Mouse (Mus musculus) cerebellum, postnatal 14 days (tissue): ENCODE measurements at regions not wholly inside any gene's neighbourhood (a gene's known extent, or its start where the extent isn't known, plus 50 kb on each side); places are given as distances from the start of the nearest gene placed in this dataset.
"Not testable (repeated sequence)": the region's sequence is repeated elsewhere in the genome, so short reads cannot be mapped to it uniquely, and the experiment has no call there.

Source experiments
- DNase-seq, 2 experiments: peaks; one replicate each; pipeline ENCODE4 v3.0.0; 2021; ENCODE audit warnings: mixed read lengths in 2 of 2

DNA sequence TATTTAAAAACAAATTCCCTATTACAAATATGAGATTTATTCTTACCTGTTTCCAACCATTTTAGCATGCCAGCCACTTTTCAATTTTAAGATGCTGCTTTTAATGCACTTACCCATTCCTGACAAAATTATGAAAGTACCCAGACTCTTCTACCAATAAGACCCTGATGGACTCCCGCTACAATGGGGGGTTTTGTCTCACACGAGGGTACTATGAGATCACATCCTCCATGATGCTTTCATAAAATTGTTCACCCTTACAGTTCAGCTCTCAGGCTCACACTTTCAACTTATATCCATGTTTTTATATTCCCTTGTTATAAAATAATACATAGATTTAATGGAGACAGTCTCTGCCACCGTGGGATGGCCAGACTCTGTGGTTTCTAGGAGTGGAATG lies 68.1 kb upstream of the Adamts18 start:
- DNase-seq = no peak

GRCm38 (mm10) chr8:113917197-113917596 lies 68.7 kb upstream of the Adamts18 start:
- DNase-seq = no peak

- DNase-seq = no peak
Measured at GRCm38 (mm10) chr8:113920306-113920705, 71.8 kb upstream of the Adamts18 start.

DNA sequence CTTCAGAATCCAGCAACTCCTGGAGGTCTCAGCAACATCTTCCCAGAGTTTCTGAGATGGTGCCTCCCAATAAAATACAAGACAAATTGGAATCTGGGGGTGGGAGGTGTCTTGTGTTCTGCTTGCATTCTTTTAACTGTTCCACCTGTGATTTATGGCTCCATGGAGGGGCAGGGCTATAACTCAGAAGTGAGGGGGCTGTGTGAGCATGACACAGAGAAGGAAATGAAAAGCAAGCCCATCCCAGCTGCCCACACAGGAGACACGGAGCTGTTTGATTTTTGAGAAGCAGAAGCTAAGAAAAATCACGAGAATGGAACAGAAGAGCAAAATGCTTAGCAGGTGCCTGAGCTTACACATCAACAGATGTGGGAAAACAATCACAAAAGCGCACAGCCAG lies 74.8 kb upstream of the Adamts18 start:
- DNase-seq = no peak

DNA sequence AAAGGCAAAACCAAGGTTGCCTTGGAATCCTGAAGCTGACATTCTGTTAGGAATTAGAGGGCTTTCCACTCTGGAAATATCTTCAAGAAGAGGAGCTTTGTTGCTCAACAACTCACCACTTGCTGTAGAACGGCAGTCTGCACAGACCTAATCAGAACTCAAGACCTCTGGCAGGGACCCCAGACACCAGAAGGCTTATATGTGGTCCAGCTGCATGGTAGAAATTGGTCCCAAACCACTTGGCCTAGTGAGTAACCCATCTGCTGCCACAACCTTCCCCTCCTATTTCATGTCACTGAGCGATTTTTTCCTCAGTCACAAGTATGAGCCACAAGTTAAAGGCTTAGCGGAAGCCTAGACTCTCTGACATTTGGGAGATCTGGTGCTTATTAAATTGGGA lies 105.2 kb upstream of the Adamts18 start:
- peak; percentile 68 to 78 for DNase-seq

DNA sequence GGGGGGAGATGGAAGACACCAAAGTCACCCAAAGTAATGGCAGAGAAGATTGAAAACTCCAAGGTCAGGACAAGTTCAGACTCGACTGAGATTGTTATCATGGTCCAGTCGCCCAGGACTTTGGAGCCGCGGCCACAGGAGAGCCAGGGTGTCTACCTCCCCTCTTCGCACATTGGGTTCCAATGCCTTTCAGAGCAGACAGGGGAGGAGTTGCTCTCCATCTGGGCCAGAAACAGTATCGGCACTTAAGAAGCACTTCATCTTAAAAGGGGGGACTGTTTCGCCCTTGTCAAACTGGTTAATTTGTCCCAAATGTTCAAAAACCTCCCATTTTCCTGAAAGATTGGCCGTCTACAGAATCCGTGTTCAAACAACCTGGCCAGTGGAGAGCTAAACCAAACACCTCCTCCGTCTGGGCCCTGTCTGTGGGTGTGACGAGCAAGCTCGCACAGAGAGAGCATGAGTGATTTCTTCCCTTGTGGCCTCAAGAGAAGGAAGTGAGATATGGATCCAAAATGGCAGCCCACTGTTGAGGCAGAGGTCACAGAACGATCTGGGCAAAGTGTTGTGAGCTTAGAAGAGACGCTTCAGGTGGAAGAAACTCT lies 108.0 kb upstream of the Adamts18 start:
- DNase-seq = no peak

GRCm38 (mm10) chr8:113957821-113958220 lies 109.3 kb upstream of the Adamts18 start:
- DNase-seq = no peak

GRCm38 (mm10) chr8:113975810-113976209 lies 127.3 kb upstream of the Adamts18 start:
- DNase-seq = no peak

- DNase-seq = no peak
Measured at GRCm38 (mm10) chr8:113976626-113977025, 128.1 kb upstream of the Adamts18 start.

DNA sequence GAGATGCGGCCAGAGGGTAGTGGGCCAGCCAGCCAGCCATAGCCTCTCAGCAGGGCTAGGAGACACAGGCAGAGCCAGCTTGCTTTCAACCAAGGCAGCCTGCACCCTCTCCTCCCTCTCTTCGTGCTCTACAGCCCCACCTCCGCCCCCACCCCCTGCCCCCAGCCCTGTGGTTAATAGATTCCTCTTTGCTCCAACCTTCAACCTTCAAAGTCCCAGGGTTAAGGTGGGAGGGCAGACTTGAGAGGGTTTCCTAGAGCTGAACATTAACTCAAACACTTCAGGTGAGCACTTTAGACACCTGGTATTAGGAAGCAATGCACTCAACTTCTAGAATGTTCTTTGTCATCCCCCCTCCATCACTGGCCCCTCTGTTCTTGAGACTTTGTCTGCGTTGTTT lies 128.5 kb upstream of the Adamts18 start:
- DNase-seq = no peak

GRCm38 (mm10) chr8:113978946-113979345 lies 130.4 kb upstream of the Adamts18 start:
- peak in 1 of 2 experiments; percentile 20 for DNase-seq

DNA sequence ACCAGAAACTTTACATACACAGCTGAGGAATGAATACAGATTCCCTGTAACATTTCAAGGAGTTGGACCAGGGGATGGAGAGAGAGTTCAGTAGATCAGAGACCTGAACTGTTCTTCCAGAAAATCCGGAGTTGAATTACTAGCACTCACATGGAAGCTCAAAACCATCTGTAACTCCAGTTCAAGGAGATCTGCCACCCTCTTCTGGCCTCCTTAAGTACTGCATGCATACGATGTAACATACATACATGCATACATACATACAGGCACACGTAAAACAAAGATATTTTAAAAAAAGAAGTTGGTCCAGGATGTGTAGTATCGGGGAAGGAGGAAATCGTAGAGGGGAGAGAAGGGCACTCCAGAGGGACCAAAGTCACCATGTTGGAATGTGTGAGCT lies 131.3 kb upstream of the Adamts18 start:
- peak in 1 of 2 experiments; percentile 59 for DNase-seq

- DNase-seq = no peak
Measured at GRCm38 (mm10) chr8:113981339-113981738, 132.8 kb upstream of the Adamts18 start.

- DNase-seq = peak; percentile 89
Measured at GRCm38 (mm10) chr8:113984845-113985244, 136.3 kb upstream of the Adamts18 start.

DNA sequence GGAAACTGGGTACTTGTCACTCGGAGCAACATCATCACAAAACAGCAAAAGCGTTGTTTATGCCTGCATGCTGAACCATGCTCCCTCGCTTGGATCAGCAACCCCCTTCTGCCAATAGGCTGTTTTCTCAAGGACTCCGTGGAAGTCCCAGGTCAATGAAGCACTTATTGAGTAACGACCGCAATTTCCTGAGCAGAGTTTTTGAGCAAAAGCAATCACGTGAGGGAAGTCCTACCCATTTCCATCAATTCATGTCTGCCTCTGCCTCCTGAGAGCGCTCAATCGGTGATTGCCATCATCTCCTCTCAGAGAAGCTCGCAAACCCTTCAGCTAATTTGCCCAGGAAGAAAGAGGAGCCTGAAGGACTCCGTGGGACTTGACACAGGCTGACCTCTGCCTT lies 136.9 kb upstream of the Adamts18 start:
- no peak for DNase-seq

- no peak for DNase-seq
Measured at GRCm38 (mm10) chr8:113985948-113986347, 137.4 kb upstream of the Adamts18 start.

GRCm38 (mm10) chr8:113990718-113991117 lies 142.2 kb upstream of the Adamts18 start:
- DNase-seq = no peak

DNA sequence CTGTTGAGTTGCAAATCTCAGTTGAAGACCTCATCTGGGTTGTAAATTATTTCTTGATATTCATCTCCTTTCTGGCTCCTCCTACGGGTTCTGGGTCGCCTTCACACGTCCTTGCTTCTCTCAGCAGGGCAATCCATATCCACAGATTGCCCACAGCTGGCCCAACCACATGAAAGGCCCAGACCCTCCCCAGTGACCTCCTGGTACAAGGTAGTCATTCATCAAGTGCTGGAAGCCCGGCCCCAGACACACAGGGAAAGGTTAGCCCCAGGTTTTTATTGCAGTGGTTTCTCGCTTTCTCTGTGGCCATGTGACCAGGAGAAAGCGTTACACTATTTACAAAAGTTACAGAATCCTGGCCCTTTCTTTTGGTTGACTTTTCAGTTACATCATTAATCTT lies 134.5 kb upstream of the Nudt7 start:
- DNase-seq = no peak

DNA sequence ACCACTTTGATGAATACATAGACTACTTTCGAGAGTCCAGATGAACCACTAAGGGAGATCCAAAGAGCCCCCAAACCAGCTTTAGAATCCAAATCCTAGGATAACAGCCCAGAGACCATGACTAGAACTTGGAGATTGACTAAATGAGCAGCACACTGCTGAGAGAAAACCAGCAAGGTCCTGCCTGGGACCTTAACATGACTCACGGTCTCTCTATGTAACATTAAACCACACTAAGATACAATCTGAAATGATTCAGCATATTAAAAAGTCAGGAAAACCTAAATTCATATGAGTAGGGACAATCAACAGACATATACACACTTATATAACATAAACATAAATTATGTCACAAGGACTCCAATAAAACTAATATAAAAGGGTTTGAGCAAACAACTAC lies 131.7 kb upstream of the Nudt7 start:
- DNase-seq = no peak

GRCm38 (mm10) chr8:114004436-114004835 lies 128.9 kb upstream of the Nudt7 start:
- DNase-seq = no peak

- no peak for DNase-seq
Measured at GRCm38 (mm10) chr8:114006587-114006986, 126.8 kb upstream of the Nudt7 start.

GRCm38 (mm10) chr8:114007103-114007502 lies 126.3 kb upstream of the Nudt7 start:
- DNase-seq = no peak

- peak; percentile 39 to 54 for DNase-seq
Measured at GRCm38 (mm10) chr8:114018364-114018763, 115.0 kb upstream of the Nudt7 start.

DNA sequence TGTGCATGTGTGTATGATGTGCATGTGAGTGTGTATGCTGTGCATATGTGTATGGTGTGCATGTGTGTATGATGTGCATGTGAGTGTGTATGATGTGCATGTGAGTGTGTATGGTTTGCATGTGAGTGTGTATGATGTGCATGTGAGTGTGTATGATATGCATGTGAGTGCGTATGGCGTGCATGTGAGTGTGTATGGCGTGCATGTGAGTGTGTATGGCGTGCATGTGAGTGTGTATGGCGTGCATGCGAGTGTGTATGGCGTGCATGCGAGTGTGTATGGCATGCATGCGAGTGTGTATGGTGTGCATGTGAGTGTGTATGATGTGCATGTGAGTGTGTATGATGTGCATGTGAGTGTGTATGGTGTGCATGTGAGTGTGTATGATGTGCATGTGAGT lies 103.2 kb upstream of the Nudt7 start:
- not testable (repeated sequence) for DNase-seq

DNA sequence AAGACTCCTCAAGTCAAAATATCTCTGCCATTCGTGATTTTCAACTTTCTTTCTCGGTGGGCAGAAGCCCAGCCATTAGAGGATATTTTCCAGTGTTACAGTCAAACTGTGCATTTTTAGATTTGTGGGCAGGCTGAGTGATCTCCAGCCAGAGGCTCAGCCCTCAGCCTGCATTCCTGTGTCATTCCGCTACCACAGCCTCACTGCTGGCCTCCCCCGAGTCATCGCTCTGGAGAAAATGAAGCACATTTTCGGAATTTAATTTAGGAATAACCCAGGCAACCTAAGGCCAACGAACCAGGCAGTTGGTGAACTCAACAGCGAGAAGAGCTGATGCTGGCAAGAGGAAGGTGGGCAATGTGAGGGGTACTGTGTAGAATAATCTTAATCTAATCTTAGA lies 80.9 kb upstream of the Nudt7 start:
- DNase-seq = no peak
